Mouse (Mus musculus) megakaryocyte, embryonic 14.5 days (primary cell): ENCODE measurements around the gene Ap1b1.

ENCODE experiments used
- FLI1 ChIP-seq: IDR thresholded peaks from 2 replicates; pipeline ENCODE4 v1.6.1; 2012; ENCODE audit warnings: low read length, inconsistent platforms, mixed read lengths
- GATA1 ChIP-seq: IDR thresholded peaks from 3 replicates; pipeline ENCODE4 v1.6.1; 2012; ENCODE audit warnings: mixed read lengths, low read length, inconsistent platforms, borderline replicate concordance

DNA sequence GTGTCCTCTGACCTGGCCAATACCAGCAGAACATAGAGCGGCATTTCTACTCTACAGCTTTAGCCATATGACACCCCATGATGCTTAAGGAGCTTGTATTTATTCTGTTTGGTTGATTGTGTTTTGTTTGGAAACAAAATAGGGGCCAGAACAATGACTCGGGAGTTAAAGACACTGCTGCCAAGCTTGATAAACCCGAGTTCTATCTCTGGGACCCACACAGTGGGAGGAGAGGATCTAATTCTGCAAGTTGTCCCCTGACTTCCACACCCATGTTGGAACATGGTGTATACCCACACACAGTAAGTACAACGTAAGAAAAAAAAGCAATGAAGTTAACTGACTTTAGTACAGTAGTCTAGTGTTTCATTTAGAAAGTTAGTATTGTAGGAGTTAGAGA lies 16.2 kb downstream of the Ap1b1 start:
- no peak for TF ChIP-seq FLI1
- no peak for TF ChIP-seq GATA1
